Mouse (Mus musculus) forebrain, embryonic 12.5 days (tissue): ENCODE results near the gene Enkd1. TPM values are rescaled to one million over a fixed set of nuclear protein-coding genes. Genes with fewer than 3 reads are reported as not detected.

Experiments
- ATAC-seq: fragments of 200-750 bp; cut with Nextera tagmentation; 2 replicates; pipeline ENCODE4 v1.8.0; 2017; ENCODE audit warnings: moderate TSS enrichment; ENCODE audit not compliant: low FRiP score
- H3K27ac ChIP-seq: fragments of 300-500 bp; sonication (generic); 2 replicates; pipeline ENCODE4 v1.5.1; 2016; ENCODE audit warnings: mild to moderate bottlenecking
- H3K27me3 ChIP-seq: fragments of 300-500 bp; sonication (generic); 2 replicates; pipeline ENCODE4 v1.6.1; 2016; ENCODE audit warnings: mild to moderate bottlenecking
- H3K36me3 ChIP-seq: fragments of 300-500 bp; sonication (generic); replicated peaks from 2 replicates; pipeline ENCODE4 v1.6.1; 2016; ENCODE audit warnings: mild to moderate bottlenecking
- H3K4me1 ChIP-seq: fragments of 300-500 bp; sonication (generic); 2 replicates; pipeline ENCODE4 v1.6.1; 2016
- H3K4me2 ChIP-seq: fragments of 300-500 bp; sonication (generic); 2 replicates; pipeline ENCODE4 v1.6.1; 2016; ENCODE audit warnings: mild to moderate bottlenecking, moderate library complexity
- H3K4me3 ChIP-seq: fragments of 300-500 bp; sonication (generic); replicated peaks from 2 replicates; pipeline ENCODE4 v1.5.1; 2016; ENCODE audit warnings: mild to moderate bottlenecking
- H3K9ac ChIP-seq: fragments of 300-500 bp; sonication (generic); 2 replicates; pipeline ENCODE4 v1.6.1; 2016; ENCODE audit warnings: mild to moderate bottlenecking
- H3K9me3 ChIP-seq: fragments of 300-500 bp; sonication (generic); 2 replicates; pipeline ENCODE4 v1.6.1; 2016
- WGBS: fragments of 180-500 bp; shearing (Covaris S2); methylation state at CpG from one replicate; pipeline ENCODE4 v1.1.7; 2016; 5-methylcytosine and 5-hydroxymethylcytosine counted together
- polyA plus RNA-seq: library from polyadenylated mRNA; unstranded; fragments of >200 nt; fragmentation: Nextera tagmentation; extraction: Ambion mirVana; gene quantifications from 2 replicates; pipeline ENCODE4 v1.2.1, GENCODE M21; 2016

Gene Enkd1
- polyA plus RNA-seq, 1 experiment from 2014 or later, result 35.7 TPM

DNA sequence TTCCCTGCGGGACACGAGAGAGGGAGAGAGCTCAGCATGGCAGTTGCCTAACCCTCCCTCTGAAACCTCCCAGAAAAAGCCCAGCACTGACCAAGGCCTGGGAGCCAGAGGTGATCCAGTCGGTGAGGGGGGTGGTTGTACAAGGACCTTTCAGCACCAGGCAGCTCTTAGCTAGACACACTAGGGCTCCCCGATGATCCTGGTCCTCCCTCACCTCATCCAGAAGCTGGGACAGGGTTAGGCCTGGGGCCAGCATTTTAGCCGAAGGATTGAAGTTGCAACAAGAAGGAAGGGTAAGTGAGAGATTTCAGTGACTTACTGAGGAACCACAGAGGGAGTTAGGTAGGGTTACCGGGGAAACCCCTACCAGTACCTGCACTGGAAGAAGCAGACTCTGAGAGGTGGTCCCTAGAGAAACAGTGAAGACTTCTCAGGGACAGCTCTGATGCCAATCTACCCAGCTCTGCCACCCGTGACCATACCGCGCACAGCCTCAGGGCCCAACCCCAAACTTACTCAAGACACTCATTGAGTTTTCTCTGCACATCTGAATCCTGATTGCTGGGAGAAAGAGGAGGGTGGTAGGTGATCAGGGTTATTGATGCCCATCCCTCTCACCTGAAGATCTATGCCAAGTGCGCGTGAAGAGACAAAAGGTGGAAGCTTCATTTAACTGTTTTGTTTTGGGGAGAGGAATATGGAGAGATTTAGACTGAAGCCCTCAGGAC, 8.4 kb downstream of the Enkd1 start:
- WGBS, result 88% methylated on average over 11 of the region's 11 CpGs
- no peak for ATAC-seq
- Histone ChIP-seq H3K36me3 (peaks cover 49% of the 10 kb centered on the region), H3K4me1 (peaks cover 32% of the 10 kb centered on the region), H3K27ac (no peak overlapping the region), H3K4me3 (peak overlapping the region; percentile 66), H3K9ac (peak overlapping the region; percentile 70), H3K27me3 (peaks cover 9% of the 10 kb centered on the region), H3K4me2 (peak overlapping the region; percentile 95), H3K9me3 (no peaks in the 10 kb centered on the region)

DNA sequence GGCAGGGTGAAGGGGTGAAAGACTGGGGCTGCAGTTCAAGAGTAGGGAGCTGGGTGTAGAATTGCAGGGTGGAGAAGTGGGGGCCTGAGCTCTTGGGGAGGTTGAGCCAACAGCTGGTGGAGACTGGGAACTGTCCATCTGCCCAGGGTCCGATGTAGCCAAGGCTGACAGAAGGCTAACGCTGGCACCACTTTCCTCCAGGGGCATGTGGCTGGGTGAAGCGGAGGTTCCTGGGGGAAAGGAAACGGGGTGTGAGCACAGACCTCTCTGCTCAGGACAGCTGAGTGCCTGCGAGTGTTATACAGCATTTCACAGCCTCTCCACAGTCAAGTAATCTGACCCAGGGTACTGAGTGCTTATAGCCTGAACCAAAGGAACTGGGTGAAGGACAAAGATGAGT, 9.3 kb downstream of the Enkd1 start:
- Histone ChIP-seq H3K27ac (no peak overlapping the region), H3K27me3 (peaks cover 14% of the 10 kb centered on the region), H3K9ac (no peak overlapping the region), H3K4me1 (peaks cover 41% of the 10 kb centered on the region), H3K4me3 (no peak overlapping the region), H3K9me3 (no peaks in the 10 kb centered on the region), H3K4me2 (no peak overlapping the region), H3K36me3 (peaks cover 41% of the 10 kb centered on the region)
- WGBS, result 91% methylated on average over 5 of the region's 5 CpGs
- ATAC-seq, result no peak

DNA sequence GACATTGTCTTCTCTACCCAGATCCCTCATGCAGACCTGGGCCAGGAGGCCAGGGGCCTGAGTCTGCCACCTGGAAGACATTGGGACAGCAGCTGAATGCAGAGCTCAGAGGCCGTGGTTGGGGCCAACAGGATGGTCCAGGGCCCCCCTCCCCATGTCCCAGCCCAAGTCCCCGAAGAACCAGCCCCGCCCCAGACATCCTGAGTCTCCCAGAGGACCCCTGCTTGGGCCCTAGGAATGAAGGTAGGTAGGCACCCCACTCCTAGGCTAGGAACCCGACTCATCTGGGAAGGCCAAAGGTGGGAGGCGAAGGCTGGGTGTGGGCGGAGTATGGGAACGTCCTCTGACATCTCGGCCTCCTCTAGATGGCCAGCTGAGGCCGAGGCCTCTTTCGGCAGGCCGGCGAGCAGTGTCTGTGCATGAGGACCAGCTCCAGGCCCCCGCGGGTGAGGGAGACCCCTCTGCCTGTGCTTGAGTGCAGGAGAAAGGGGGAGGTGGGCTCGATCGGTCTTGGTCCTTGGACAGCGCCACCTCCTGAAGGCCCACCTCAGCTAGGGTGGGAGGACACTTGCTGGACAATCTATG, 10.7 kb downstream of the Enkd1 start:
- Histone ChIP-seq H3K4me3 (no peak overlapping the region), H3K4me1 (peaks cover 39% of the 10 kb centered on the region), H3K27ac (no peak overlapping the region), H3K4me2 (no peak overlapping the region), H3K9me3 (no peaks in the 10 kb centered on the region), H3K36me3 (peaks cover 28% of the 10 kb centered on the region), H3K27me3 (peaks cover 14% of the 10 kb centered on the region), H3K9ac (no peak overlapping the region)
- no peak for ATAC-seq
- 92% methylated on average over 17 of the region's 17 CpGs for WGBS

DNA sequence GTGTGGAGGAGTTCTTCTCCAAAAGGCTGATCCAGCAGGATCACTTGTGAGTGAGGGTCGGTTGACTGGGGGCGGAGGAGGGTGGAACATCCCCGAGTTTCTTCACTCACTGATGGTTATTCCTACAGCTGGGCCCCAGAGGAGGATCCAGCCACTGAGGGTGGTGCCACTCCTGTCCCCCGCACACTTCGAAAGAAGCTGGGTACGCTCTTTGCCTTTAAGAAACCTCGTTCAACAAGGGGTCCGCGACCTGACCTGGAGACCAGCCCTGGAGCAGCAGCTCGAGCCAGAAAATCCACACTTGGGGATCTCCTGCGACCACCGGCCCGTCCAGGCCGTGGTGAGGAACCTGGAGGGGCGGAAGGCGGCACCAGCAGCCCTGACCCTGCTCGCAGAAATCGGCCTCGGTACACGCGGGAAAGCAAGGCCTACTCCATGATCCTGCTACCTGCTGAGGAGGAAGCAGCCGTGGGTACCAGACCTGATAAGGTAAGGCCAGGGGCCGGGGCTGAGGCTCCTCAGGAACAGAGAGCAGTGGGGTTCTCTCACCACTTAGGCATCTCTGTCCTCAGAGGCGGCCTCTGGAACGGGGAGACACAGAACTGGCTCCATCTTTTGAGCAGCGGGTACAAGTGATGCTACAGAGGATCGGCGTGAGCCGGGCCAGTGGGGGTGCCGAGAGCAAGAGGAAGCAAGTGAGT, 12.8 kb downstream of the Enkd1 start:
- ATAC-seq, result no peak
- Histone ChIP-seq H3K36me3 (peaks cover 28% of the 10 kb centered on the region), H3K9ac (no peak overlapping the region)

DNA sequence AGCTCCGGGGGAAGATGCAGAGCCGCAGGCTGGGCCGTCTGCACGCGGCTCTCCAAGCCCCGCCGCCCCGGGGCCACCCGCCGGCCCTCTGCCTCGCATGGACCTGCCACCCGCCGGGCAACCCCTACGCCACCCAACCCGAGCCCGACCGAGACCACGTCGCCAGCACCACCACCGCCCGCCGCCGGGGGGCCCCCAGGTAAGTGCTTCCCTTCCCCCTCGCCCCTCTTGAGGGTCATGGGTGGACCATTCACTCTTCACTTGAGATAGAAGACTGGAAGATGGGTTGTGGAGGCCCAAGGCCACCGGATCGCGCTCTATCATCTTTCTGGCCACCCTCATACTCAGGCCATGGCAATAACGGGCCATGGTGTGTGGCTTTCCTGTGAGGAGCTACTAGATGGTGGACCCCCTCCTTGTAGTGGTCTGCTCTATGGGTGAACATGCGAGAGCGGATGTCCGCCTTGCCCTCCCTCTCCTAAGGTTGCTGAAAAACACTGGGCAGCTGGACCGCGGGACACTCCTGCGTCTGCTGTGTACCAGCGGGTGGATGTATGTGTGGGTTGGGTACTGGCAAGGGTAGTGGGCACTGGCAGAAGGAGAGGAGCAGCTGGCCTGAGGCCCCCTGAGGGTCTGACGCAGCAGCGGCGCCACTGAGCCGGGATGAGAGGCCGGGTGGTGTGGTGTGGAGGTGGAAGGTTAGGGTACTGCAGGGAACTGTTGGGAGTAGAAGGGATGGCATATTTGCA, 13.8 kb downstream of the Enkd1 start:
- peaks cover 19% of the 10 kb centered on the region for H3K4me1 ChIP-seq
- H3K4me2 ChIP-seq, result peak overlapping the region; percentile 69
- H3K27me3 ChIP-seq, result peaks cover 14% of the 10 kb centered on the region
- H3K27ac ChIP-seq, result peak overlapping the region; percentile 43; the same call in 1 of the 2 replicates
- 7% methylated on average over 39 of the region's 40 CpGs for WGBS
- ATAC-seq, result peak; percentile 56
- no peaks in the 10 kb centered on the region for H3K9me3 ChIP-seq
- peaks cover 28% of the 10 kb centered on the region for H3K36me3 ChIP-seq
- peak overlapping the region; percentile 45 for H3K4me3 ChIP-seq
- H3K9ac ChIP-seq, result peak overlapping the region; percentile 46

More for the DNA sequence above, 12.8 kb downstream of the Enkd1 start:
- H3K27me3 ChIP-seq, result peaks cover 14% of the 10 kb centered on the region
- H3K4me1 ChIP-seq, result peaks cover 29% of the 10 kb centered on the region
- H3K27ac ChIP-seq, result no peak overlapping the region
- 0 out of 2 replicates have a peak overlapping the region, but pooled peaks have one; percentile 45 for H3K4me3 ChIP-seq
- 81% methylated on average over 30 of the region's 30 CpGs for WGBS
- H3K4me2 ChIP-seq, result peak overlapping the region; percentile 69; the same call in 1 of the 2 replicates
- no peaks in the 10 kb centered on the region for H3K9me3 ChIP-seq

DNA sequence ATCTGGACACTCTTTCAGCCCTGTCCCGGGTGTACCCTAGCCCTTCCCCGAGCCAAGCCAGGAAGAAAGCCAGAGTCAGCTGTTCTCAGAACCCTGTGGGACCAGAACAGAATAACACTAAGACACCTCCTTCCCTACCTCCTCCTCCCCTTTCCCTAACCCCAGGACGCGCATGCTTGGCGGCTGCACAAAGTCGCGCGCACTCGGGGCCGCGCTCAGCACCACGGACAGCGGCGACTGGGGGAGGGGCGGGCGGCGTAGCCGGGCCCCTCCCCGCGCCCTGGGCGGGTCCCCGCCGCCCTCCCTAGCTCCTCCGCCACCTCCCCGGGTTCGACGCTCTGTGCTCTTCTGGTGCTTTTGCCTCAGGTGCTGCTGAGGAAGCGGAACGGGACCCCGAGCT, 14.4 kb downstream of the Enkd1 start:
- 3% methylated on average over 30 of the region's 30 CpGs for WGBS
- Histone ChIP-seq H3K36me3 (peaks cover 25% of the 10 kb centered on the region), H3K4me1 (peaks cover 19% of the 10 kb centered on the region), H3K27me3 (peaks cover 14% of the 10 kb centered on the region), H3K9ac (peak overlapping the region; percentile 46), H3K4me2 (peak overlapping the region; percentile 69), H3K9me3 (no peaks in the 10 kb centered on the region), H3K4me3 (peak overlapping the region; percentile 45), H3K27ac (peak overlapping the region; percentile 43; the same call in 1 of the 2 replicates)
- peak; percentile 74 for ATAC-seq

DNA sequence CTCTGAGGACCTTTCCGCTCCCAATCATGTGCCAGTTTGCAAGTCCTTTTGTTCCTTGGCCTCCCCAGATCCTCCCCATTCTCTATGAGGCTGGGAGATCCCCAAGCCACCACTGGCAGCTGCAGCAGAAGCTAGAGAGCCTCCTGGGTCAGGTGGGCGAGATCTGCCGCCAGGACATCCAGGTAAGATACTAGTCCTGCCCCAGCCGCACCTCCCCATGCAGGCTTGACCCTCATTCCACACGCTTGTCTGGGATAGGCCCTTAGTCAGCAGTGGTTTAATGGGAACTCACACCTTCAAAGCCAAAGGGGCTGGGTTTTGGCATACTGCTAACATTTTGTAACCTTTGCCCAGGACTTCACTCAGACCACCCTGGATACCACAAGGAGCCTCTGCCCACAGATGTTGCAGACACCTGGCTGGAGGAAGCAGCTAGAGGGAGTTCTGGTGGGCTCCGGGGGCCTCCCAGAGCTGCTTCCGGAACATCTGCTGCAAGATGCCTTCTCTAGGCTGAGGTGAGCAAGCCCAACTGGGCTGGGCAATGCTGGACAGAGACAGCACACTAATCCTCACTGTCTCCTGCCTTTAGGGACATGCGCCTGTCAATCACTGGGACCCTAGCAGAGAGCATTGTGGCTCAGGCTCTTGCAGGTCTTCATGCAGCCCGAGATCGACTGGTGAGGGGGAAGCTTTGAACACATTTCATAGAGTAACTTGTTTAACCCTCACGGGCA, 15.4 kb downstream of the Enkd1 start:
- no peak overlapping the region for H3K27ac ChIP-seq
- no peaks in the 10 kb centered on the region for H3K9me3 ChIP-seq
- H3K9ac ChIP-seq, result no peak overlapping the region
- no peak overlapping the region for H3K4me2 ChIP-seq
- peaks cover 19% of the 10 kb centered on the region for H3K4me1 ChIP-seq
- H3K27me3 ChIP-seq, result peaks cover 14% of the 10 kb centered on the region
- 93% methylated on average over 11 of the region's 11 CpGs for WGBS
- no peak overlapping the region for H3K4me3 ChIP-seq
- peaks cover 14% of the 10 kb centered on the region for H3K36me3 ChIP-seq
- no peak for ATAC-seq

DNA sequence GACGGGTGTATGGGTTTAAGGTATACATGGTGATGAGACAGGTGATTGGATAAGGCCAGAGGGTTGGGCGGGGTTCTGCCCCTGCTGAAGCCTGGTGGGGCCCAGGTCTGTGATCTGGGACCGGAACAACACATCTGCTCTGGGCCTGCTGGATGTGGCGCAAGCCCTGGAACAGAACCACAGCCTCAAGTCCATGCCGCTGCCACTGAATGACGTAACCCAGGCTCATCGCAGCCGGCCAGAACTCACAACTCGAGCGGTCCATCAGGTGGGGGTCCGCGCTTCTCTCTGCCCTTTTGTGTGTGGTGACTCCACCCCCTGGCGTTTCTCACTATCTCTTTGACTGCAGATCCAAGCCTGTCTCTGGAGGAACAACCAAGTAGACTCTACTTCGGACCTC, 17.0 kb downstream of the Enkd1 start:
- peaks cover 14% of the 10 kb centered on the region for H3K27me3 ChIP-seq
- no peak overlapping the region for H3K4me2 ChIP-seq
- H3K9me3 ChIP-seq, result no peaks in the 10 kb centered on the region
- 82% methylated on average over 14 of the region's 14 CpGs for WGBS
- H3K4me3 ChIP-seq, result no peak overlapping the region
- no peak for ATAC-seq
- H3K4me1 ChIP-seq, result peaks cover 19% of the 10 kb centered on the region
- H3K36me3 ChIP-seq, result no peaks in the 10 kb centered on the region
- no peak overlapping the region for H3K9ac ChIP-seq
- H3K27ac ChIP-seq, result no peak overlapping the region

DNA sequence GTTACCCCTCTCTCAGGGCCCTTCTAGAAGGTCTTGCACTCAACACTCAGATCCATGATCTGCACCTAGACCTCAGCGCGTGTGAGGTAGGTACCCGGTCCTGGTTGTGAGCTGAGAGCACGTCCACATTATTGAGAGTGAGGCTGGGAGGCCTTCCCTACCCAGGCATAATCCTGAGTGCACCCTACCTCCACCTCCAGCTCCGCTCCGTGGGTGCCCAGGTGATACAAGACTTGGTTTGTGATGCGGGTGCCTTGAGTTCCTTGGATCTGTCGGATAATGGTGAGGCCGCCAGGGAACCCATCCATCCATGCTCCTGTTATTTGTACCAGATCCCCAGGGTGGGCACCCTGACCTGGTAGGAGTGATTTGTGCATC, 18.0 kb downstream of the Enkd1 start:
- H3K9ac ChIP-seq, result no peak overlapping the region
- no peak overlapping the region for H3K4me2 ChIP-seq
- H3K9me3 ChIP-seq, result no peaks in the 10 kb centered on the region
- WGBS, result 84% methylated on average over 9 of the region's 9 CpGs
- peaks cover 9% of the 10 kb centered on the region for H3K27me3 ChIP-seq
- no peaks in the 10 kb centered on the region for H3K36me3 ChIP-seq
- H3K27ac ChIP-seq, result no peak overlapping the region
- ATAC-seq, result no peak
- H3K4me1 ChIP-seq, result peaks cover 14% of the 10 kb centered on the region
- H3K4me3 ChIP-seq, result no peak overlapping the region

DNA sequence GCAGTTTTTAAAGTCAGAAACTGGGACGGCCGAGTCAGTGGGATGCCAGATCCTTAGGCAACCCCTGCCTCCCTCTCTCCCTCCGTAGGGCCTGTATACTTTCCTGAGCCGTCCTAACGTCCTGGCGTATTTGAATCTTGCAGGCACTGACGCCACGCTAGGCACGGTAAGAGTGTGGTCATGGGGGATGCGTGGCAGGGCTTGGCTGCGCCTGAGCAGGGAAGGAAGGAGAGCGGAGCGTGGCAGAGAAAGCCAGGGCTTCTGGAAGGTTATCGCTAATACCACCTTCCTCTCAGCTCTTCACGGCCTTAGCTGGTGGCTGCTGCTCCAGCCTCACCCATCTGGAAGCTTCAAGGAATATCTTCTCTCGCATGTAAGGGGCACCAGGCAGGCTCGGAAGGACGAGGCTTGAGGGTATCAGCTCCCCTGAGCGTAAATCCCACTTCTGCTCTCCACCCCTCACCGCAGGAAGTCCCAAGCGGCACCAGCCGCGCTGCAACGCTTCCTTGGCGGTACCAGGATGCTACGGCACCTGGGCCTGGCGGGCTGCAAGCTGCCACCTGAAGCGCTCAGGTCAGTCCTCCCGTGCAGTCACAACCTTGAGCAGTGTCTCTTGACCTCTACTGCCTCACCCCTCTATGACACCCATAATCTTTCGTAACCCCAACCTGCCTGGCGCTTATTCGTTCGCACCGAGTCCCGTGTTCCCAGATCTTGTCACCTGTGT, 18.6 kb downstream of the Enkd1 start:
- no peak overlapping the region for H3K4me3 ChIP-seq
- H3K27ac ChIP-seq, result no peak overlapping the region
- peaks cover 8% of the 10 kb centered on the region for H3K4me1 ChIP-seq
- 65% methylated on average over 35 of the region's 35 CpGs for WGBS
- no peaks in the 10 kb centered on the region for H3K9me3 ChIP-seq
- H3K27me3 ChIP-seq, result peaks cover 3% of the 10 kb centered on the region
- H3K4me2 ChIP-seq, result no peak overlapping the region
- ATAC-seq, result no peak
- no peaks in the 10 kb centered on the region for H3K36me3 ChIP-seq
- H3K9ac ChIP-seq, result no peak overlapping the region

DNA sequence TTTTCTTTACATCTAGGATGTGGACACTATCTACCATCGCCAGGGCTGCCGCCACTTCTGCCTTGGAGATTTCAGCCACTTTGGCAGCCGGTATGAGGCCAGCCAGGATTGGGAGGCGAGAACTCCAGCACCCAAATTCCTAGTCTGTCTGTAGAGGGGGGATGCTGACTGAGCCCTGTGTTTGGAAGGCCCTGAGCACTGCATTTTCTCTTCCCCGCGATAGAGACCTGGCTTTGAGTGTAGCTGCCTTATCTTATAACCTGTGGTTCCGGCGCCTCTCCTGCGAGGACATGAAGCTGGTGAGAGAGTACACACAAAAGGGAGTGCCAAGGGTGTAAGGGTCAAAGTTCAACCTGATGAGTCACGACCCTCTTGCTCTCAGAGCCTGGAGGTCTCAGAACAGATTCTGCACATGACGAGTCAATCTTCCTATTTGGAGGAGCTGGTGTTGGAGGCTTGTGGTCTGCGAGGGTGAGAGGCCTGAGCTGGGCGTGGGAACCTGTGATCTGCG, 19.7 kb downstream of the Enkd1 start:
- Histone ChIP-seq H3K27me3 (no peaks in the 10 kb centered on the region), H3K4me1 (no peaks in the 10 kb centered on the region), H3K4me2 (no peak overlapping the region), H3K36me3 (peaks cover 11% of the 10 kb centered on the region), H3K9me3 (no peaks in the 10 kb centered on the region), H3K4me3 (no peak overlapping the region), H3K9ac (no peak overlapping the region), H3K27ac (no peak overlapping the region)
- WGBS, result 78% methylated on average over 14 of the region's 14 CpGs
- no peak for ATAC-seq
